Mouse (Mus musculus) layer of hippocampus, adult 18-20 months (tissue): ENCODE data around the gene Ces1g. TPM values are rescaled to one million over a fixed set of nuclear protein-coding genes. Genes with fewer than 3 reads are reported as not detected.

Experiments used
- total RNA-seq, 2 experiments: library from RNA; stranded (reverse); gene quantifications; 2 replicates each; pipeline ENCODE4 v1.2.3; 2021

Gene Ces1g
- total RNA-seq, 2 experiments from 2014 or later: not detected

Other genes with a start within 250 kb of the Ces1g start
- gene Ces1c, start 206.0 kb downstream of the Ces1g start, total RNA-seq: not detected
- gene Ces1d, start 139.5 kb downstream of the Ces1g start, total RNA-seq: under 1 TPM; 0.20 to 0.47 TPM
- gene Ces1e, start 107.7 kb downstream of the Ces1g start, total RNA-seq: not detected
- gene Ces1f, start 57.6 kb downstream of the Ces1g start, total RNA-seq: not detected
- gene Ces1h, start 42.4 kb upstream of the Ces1g start, total RNA-seq: not detected
- 1 to 10 TPM in 1 of 2 experiments, under 1 TPM in 1; 0.52 to 1.4 TPM for gene Ces5a, start 198.5 kb upstream of the Ces1g start, total RNA-seq